Mouse (Mus musculus) neural tube, embryonic 14.5 days (tissue): Measurements from ENCODE around the gene Izumo2. TPM values are rescaled to one million over a fixed set of nuclear protein-coding genes. Genes with fewer than 3 reads are reported as not detected.
"Not testable (repeated sequence)": the region's sequence is repeated elsewhere in the genome, so short reads cannot be mapped to it uniquely, and the experiment has no call there.

Source experiments
- ATAC-seq: fragments of 200-750 bp; cut with Nextera tagmentation; 2 replicates; pipeline ENCODE4 v1.8.0; 2017; ENCODE audit warnings: low read depth, mild to moderate bottlenecking, moderate TSS enrichment, moderate library complexity
- H3K27ac ChIP-seq: fragments of 300-500 bp; sonication (generic); 2 replicates; pipeline ENCODE4 v1.5.1; 2014; ENCODE audit warnings: low read depth, mild to moderate bottlenecking, control low read depth, low read length, moderate library complexity, mixed read lengths
- H3K27me3 ChIP-seq: fragments of 300-500 bp; sonication (generic); 2 replicates; pipeline ENCODE4 v1.6.1; 2014; ENCODE audit warnings: low read length; ENCODE audit not compliant: control insufficient read depth, insufficient read depth
- H3K36me3 ChIP-seq: fragments of 300-500 bp; sonication (generic); 2 replicates; pipeline ENCODE4 v1.6.1; 2014; ENCODE audit warnings: low read length, mixed read lengths; ENCODE audit not compliant: control insufficient read depth, insufficient read depth
- H3K4me1 ChIP-seq: fragments of 300-500 bp; sonication (generic); 2 replicates; pipeline ENCODE4 v1.6.1; 2014; ENCODE audit warnings: low read length; ENCODE audit not compliant: control insufficient read depth, insufficient read depth
- H3K4me2 ChIP-seq: fragments of 300-500 bp; sonication (generic); 2 replicates; pipeline ENCODE4 v1.6.1; 2014; ENCODE audit warnings: mild to moderate bottlenecking, low read depth, low read length, control low read depth
- H3K4me3 ChIP-seq: fragments of 300-500 bp; sonication (generic); 2 replicates; pipeline ENCODE4 v1.5.1; 2014; ENCODE audit warnings: low read depth, low read length, control low read depth, mixed read lengths
- H3K9ac ChIP-seq: fragments of 300-500 bp; sonication (generic); replicated peaks from 2 replicates; pipeline ENCODE4 v1.6.1; 2014; ENCODE audit warnings: low read depth, mild to moderate bottlenecking, control low read depth, low read length, mixed read lengths
- H3K9me3 ChIP-seq: fragments of 300-500 bp; sonication (generic); 2 replicates; pipeline ENCODE4 v1.6.1; 2016; ENCODE audit warnings: low read length; ENCODE audit not compliant: control insufficient read depth
- WGBS: fragments of 180-500 bp; shearing (Covaris S2); extraction: QIAGEN DNeasy Blood & Tissue Kit; methylation state at CpG from one replicate; pipeline ENCODE4 v1.1.7; 2014; 5-methylcytosine and 5-hydroxymethylcytosine counted together
- polyA plus RNA-seq: library from polyadenylated mRNA; unstranded; fragments of >200 nt; fragmentation: Nextera tagmentation; extraction: Ambion mirVana; gene quantifications from 2 replicates; pipeline ENCODE4 v1.2.1, GENCODE M21; 2014

Izumo2 gene
- polyA plus RNA-seq, 1 experiment from 2014 or later: not detected

- no peak overlapping the region for H3K9ac ChIP-seq
- H3K27ac ChIP-seq: no peak overlapping the region
- no peak for ATAC-seq
Observed at GRCm38 (mm10) chr7:44706322-44706721, 2.2 kb upstream of the Izumo2 start.

GRCm38 (mm10) chr7:44707169-44707675, 1.3 kb upstream of the Izumo2 start:
- H3K9me3 ChIP-seq: no peaks in the 10 kb centered on the region
- no peaks in the 10 kb centered on the region for H3K4me1 ChIP-seq
- ATAC-seq: no peak
- no peak overlapping the region for H3K4me2 ChIP-seq
- 90% methylated on average over 5 of the region's 5 CpGs for WGBS
- no peaks in the 10 kb centered on the region for H3K36me3 ChIP-seq
- H3K27ac ChIP-seq: no peak overlapping the region
- H3K27me3 ChIP-seq: no peaks in the 10 kb centered on the region
- H3K9ac ChIP-seq: no peak overlapping the region
- H3K4me3 ChIP-seq: no peak overlapping the region

More at GRCm38 (mm10) chr7:44706322-44706721, 2.2 kb upstream of the Izumo2 start:
- no peaks in the 10 kb centered on the region for H3K4me1 ChIP-seq
- H3K27me3 ChIP-seq: no peaks in the 10 kb centered on the region
- no peaks in the 10 kb centered on the region for H3K36me3 ChIP-seq
- H3K9me3 ChIP-seq: no peaks in the 10 kb centered on the region
- H3K4me3 ChIP-seq: no peak overlapping the region
- no peak overlapping the region for H3K4me2 ChIP-seq

- H3K27me3 ChIP-seq, H3K9me3 ChIP-seq, H3K4me2 ChIP-seq, H3K36me3 ChIP-seq, ATAC-seq, H3K9ac ChIP-seq, H3K27ac ChIP-seq, H3K4me3 ChIP-seq, H3K4me1 ChIP-seq: not testable (repeated sequence)
- WGBS: 88% methylated on average over 6 of the region's 6 CpGs
Observed at GRCm38 (mm10) chr7:44708093-44708492, 449 bp upstream of the Izumo2 start.

- Histone ChIP-seq H3K36me3 (no peaks in the 10 kb centered on the region), H3K27ac (no peak overlapping the region), H3K9ac (no peak overlapping the region), H3K9me3 (no peaks in the 10 kb centered on the region), H3K4me2 (no peak overlapping the region), H3K4me1 (no peaks in the 10 kb centered on the region), H3K4me3 (no peak overlapping the region), H3K27me3 (no peaks in the 10 kb centered on the region)
- no peak for ATAC-seq
- 87% methylated on average over 5 of the region's 5 CpGs for WGBS
Observed at GRCm38 (mm10) chr7:44709881-44710280, 1.3 kb downstream of the Izumo2 start.

DNA sequence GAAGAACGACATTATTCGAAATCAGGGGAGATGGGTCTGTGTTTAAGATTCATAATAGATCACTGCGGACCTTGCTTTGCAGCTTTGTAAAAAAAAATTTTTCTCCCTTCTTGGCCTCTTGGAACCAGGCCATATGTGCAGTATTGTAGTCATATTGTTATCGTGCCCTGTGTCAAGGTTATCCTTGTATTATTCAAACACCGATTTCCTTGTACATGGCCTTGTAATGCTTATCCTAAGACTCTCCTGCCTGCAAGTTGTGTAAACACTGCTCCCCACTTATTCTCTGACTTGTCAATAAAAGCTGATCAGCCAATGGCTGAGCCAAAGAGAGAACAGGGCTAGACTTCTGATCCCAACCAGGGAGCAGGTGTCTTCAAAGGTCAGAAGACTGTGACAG, 13.5 kb downstream of the Izumo2 start:
- Histone ChIP-seq H3K9me3 (no peaks in the 10 kb centered on the region), H3K36me3 (no peaks in the 10 kb centered on the region), H3K4me2 (no peak overlapping the region), H3K4me3 (no peak overlapping the region), H3K9ac (no peak overlapping the region), H3K27ac (no peak overlapping the region), H3K27me3 (no peaks in the 10 kb centered on the region), H3K4me1 (no peaks in the 10 kb centered on the region)
- ATAC-seq: no peak
- 89% methylated on average over 5 of the region's 5 CpGs for WGBS

DNA sequence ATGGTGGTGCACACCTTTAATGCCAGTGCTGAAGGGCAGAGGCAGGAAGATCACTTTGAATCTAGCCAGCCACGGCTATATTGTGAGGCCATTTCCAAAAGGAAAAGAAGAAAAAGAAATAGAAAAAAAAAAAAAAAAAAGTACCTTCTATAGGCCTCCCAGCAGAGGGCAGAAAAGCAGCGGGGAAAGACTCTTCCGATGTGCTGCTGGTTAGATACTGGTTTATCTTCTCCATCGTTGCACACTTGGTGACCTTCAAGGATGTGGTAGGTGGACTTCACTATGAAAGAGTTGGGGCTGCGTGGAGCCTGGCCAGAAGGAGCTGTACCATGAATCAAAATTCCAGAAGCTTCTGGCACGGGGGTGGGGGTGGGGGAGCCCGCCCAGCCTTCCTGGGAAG, 15.8 kb downstream of the Izumo2 start:
- H3K9ac ChIP-seq: no peak overlapping the region
- H3K4me1 ChIP-seq: no peaks in the 10 kb centered on the region
- no peak overlapping the region for H3K4me3 ChIP-seq
- no peaks in the 10 kb centered on the region for H3K27me3 ChIP-seq
- 25% methylated on average over 7 of the region's 7 CpGs for WGBS
- ATAC-seq: no peak
- no peak overlapping the region for H3K27ac ChIP-seq
- no peaks in the 10 kb centered on the region for H3K9me3 ChIP-seq
- H3K4me2 ChIP-seq: no peak overlapping the region
- H3K36me3 ChIP-seq: no peaks in the 10 kb centered on the region

DNA sequence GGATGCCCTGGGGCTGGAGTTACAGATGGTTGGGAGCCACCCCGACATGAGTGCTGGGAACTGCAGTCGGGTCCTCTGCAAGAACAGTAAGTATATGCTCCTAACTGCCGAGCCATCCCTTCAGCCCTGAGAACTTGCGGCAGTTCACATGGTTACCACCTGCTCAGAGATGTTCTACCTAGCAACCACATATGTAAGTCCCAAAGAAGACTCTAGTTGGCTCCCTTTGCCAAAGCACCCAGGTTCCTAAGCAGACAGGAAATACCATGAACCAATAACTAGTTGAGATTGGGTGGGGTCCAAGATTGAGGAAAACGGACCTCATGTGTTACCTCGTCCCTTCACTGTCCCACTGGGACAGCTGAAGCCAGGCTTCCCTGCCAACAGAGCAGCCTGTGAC, 17.8 kb downstream of the Izumo2 start:
- Histone ChIP-seq H3K9ac (no peak overlapping the region), H3K4me1 (no peaks in the 10 kb centered on the region), H3K9me3 (no peaks in the 10 kb centered on the region), H3K27me3 (no peaks in the 10 kb centered on the region), H3K36me3 (no peaks in the 10 kb centered on the region), H3K4me2 (no peak overlapping the region), H3K4me3 (no peak overlapping the region), H3K27ac (no peak overlapping the region)
- 76% methylated on average over 6 of the region's 6 CpGs for WGBS
- no peak for ATAC-seq

DNA sequence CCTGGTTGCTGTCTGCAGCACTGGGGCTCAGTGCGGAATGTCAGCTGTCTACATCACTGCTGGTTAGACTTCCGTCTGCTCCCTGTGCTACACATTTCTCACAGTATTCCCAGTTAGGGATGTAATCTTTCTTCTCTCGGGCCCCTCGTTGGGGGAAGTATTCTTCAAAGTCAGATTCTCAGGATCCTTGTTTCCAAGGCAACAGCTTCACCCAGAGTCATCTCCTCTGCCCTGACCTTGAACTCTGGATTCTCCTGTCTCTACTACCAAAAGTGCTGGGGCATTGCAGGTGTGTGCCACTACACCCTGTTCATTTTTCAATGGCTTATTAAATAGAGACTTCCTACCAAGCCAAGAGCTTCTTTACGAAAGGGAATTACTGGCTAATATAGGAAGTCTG, 18.6 kb downstream of the Izumo2 start:
- Histone ChIP-seq H3K4me3 (no peak overlapping the region), H3K27me3 (no peaks in the 10 kb centered on the region), H3K27ac (no peak overlapping the region), H3K9ac (no peak overlapping the region), H3K9me3 (no peaks in the 10 kb centered on the region), H3K4me2 (no peak overlapping the region), H3K36me3 (0 out of 2 replicates have a peak, but pooled peaks cover 1% of the 10 kb centered on the region), H3K4me1 (no peaks in the 10 kb centered on the region)
- ATAC-seq: no peak
- 66% methylated on average over 5 of the region's 5 CpGs for WGBS

GRCm38 (mm10) chr7:44728082-44728975, 19.8 kb downstream of the Izumo2 start:
- whole genome bisulfite sequencing: 91% methylated on average over 11 of the region's 11 CpGs
- H3K27ac ChIP-seq: no peak overlapping the region
- no peak overlapping the region for H3K4me2 ChIP-seq
- no peak overlapping the region for H3K9ac ChIP-seq
- no peak overlapping the region for H3K4me3 ChIP-seq
- ATAC-seq: no peak
- no peaks in the 10 kb centered on the region for H3K4me1 ChIP-seq
- H3K9me3 ChIP-seq: no peaks in the 10 kb centered on the region
- 0 out of 2 replicates have a peak, but pooled peaks cover 3% of the 10 kb centered on the region for H3K36me3 ChIP-seq
- H3K27me3 ChIP-seq: no peaks in the 10 kb centered on the region
